Mouse (Mus musculus) neutrophil, adult 5-6 weeks (primary cell): ENCODE data around the gene Naa38. TPM values are rescaled to one million over a fixed set of nuclear protein-coding genes. Genes with fewer than 3 reads are reported as not detected.

Experiments
- ATAC-seq: fragments of 151-379, 151-347 bp; 2 replicates; pipeline ENCODE4 v1.8.0; 2017; ENCODE audit warnings: mild to moderate bottlenecking, moderate TSS enrichment; ENCODE audit not compliant: insufficient number of reproducible peaks, poor library complexity, low FRiP score, severe bottlenecking; ENCODE audit errors: extremely low read depth
- total RNA-seq: library from RNA; stranded (forward); fragments of 200-1000 nt; gene quantifications from 2 replicates; pipeline ENCODE4 v1.2.3, GENCODE M21; 2017

Gene Naa38
- total RNA-seq, result 34.1 and 39.9 TPM in 2 replicates

GRCm38 (mm10) chr11:69395235-69395633, at the start of gene Naa38, which contains the start of gene Cyb5d1:
TSS of gene Naa38 (plus strand) at chr11:69395487.
TSS of gene Cyb5d1 (minus strand) at chr11:69395631.
- ATAC-seq, result peak; percentile 58

- no peak for ATAC-seq
These were observed 48.8 kb upstream of the Naa38 start for GRCm38 (mm10) chr11:69346441-69346840.

- no peak for ATAC-seq
These were observed 38.7 kb upstream of the Naa38 start for GRCm38 (mm10) chr11:69356544-69356943.

DNA sequence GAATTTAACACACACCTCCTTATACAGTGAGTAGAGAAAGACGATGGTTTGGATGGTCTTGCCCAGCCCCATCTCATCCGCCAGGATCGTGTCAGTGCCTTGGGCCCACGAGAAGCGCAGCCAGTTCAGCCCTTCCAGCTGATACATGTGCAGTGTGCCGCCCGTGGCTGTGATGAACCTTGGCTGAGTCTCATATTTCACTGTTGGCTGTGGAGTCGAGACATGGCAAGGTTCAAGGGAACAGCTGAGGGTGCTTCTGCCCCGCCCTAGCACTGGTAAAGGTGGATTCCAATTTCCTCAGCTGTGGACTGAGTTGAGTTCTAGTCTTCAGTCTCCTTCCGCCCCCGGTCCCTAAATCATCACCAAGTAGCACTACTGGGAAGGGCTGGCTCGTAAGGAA, 37.6 kb upstream of the Naa38 start:
- no peak for ATAC-seq

DNA sequence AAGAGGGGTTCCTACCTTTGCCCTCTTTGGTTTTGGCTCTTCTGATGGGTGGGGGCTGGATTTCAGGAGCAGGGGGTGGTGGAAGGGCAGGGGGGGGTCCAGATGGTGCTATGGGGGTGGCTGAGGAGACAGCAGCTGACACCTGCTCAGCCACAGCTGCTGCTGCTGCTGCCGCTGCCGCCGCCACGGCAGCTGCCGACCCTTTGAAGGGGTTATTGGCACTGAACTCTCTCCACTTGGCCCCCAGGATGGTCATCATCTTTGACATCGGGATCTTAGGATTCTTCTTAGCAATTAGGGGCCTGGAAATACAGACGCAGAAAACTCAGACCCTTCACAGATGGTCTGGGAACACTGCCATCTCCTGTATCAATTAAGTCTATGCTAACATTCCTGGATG, 33.3 kb upstream of the Naa38 start:
- ATAC-seq, result no peak

GRCm38 (mm10) chr11:69362479-69362878, 32.8 kb upstream of the Naa38 start:
- ATAC-seq, result no peak

DNA sequence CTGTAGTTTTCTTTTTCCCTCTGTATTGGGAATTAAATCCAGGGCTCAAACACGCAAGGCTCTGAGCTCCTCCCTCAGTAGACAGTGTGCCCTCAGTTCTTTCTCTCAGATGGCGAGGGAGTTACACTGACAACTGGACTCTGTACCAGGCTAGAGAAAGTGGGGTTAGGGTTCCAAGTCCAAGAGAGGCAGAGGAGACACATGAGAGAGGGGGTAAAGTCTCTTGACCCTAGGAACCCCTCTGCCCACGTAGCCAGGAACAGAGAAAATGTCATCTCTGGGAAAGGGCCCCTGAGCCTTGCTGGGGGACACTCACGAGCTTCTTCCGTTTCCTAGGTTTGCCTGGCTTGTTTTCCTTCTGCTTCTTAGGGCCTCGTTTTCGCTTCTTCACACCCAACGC, 30.9 kb upstream of the Naa38 start:
- ATAC-seq, result no peak

- no peak for ATAC-seq
These were observed 30.4 kb upstream of the Naa38 start for GRCm38 (mm10) chr11:69364910-69365309.

GRCm38 (mm10) chr11:69365722-69366121, 29.6 kb upstream of the Naa38 start:
- ATAC-seq, result no peak

- peak; percentile 60 for ATAC-seq
These were observed 29.0 kb upstream of the Naa38 start for GRCm38 (mm10) chr11:69366157-69366854.

- no peak; the same call in 1 of the 2 replicates for ATAC-seq
These were observed 28.3 kb upstream of the Naa38 start for GRCm38 (mm10) chr11:69366855-69367615.

DNA sequence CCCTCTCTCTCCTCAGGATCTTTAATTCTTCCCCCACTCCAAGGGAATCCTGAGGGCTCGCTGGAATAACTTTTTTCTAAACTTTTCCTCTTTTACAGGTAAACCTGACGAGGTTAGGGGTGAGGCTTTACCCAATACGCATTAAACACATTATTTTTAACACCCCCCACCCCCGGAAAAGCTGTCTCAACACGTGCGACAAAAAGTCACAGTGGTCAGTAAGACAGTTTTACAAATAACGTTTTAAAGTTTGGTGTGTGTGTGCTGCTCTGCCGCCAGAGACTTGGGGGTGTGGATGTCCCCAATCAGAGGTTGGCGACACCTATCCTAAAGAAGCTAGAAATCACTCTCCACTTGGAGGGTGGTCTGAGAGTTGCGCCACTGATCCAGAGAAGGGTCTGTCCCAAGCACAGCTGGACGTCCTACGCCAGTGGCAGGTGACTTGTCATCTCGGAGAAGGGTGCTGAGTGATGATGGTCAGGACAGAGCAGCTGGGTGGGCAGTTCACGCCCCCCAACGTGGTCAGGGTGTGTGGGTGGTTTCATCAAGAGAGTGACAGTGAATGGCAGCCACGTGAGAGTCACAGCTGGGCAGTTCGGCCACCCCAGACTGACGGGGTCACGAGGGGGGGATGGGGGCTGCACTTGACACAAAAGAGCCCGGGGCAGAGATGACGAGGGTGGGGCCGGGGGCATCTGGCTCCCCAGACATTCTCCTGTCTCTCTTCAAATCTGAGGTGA, 27.5 kb upstream of the Naa38 start:
- 0 out of 2 replicates have a peak, but pooled peaks have one; percentile 9 for ATAC-seq

GRCm38 (mm10) chr11:69368356-69369214, 26.7 kb upstream of the Naa38 start:
- no peak for ATAC-seq

DNA sequence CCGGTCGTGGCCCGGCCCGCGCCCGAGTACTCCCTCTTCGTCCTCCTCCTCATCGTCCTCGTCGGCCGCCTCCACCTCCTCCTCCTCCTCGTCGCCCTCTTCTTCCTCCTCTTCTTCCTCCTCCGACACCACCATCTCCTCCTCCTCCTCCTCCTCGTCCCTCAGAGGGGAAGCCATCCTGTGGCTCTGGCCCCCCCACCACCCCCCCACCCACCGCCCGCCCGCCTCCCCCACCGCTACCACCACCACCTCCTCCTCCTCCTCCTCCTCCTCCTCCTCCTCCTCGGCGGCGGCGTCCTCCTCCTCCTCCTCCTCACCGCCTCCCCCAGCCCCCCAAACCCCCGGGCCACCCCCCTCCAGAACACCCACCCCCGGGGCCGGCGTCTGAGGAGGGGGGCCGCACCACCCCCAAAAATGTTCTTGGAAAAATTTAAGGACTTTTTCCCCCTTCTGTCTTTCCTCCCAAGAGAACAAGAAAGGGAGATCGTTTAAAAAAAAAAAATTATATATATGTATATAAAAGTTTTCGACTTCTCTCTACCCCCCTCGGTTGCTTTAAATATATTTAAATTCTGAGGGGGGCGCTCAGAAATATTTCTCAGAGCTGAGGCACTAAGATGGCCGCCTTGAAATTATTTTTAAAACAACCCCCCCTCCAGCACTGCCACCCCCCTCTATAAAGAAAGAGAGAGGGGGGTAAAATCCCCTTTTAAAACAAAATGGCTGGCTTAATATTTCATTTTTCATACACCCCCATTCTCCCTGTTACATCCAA, 25.9 kb upstream of the Naa38 start, which contains the start of gene Chd3:
Chd3 (minus strand) TSS at position 192 of the 775 bp plus-strand sequence.
- ATAC-seq, result no peak

DNA sequence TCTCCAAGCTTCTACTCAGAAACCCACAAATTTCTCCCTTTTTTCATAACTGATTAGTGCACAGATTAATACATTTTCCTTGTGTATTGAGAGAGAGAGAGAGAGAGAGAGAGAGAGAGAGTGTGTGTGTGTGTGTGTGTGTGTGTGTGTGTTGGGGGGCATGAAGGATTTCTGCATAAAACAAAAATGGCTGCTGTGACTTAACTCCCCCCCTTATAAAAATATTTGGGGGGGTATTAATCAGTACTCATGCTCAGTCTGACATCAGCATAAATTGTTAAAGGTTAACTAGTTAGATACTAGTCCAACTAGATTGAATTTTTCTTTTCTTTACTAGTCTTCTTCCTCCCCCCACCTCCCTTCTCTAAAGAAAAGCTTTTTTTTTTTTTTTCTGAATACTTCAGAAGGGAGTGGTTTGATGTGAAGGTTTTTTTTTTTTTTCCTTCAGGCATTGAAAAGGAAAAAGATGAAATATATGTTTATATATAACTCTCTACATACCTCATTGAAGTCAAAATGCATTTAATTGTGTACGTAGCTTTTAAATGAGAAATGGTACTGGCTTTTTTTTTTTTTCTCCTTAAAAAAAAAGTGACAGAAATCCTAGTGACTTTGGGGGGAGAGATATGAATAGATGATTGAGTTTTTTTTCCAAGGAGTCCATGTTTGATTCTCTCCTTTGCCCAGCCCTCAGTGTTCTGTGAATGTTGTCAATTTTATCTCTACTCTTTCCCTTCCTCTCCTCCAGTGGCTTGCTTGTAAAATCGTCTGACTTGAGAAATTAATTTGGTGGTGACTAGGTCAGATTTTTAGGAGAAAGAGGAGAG, 25.1 kb upstream of the Naa38 start:
- ATAC-seq, result no peak

GRCm38 (mm10) chr11:69370817-69371215, 24.5 kb upstream of the Naa38 start:
- no peak for ATAC-seq

GRCm38 (mm10) chr11:69371601-69372000, 23.7 kb upstream of the Naa38 start:
- no peak for ATAC-seq
